Mouse (Mus musculus) small intestine, adult 2 months (tissue): ENCODE data around the gene Cwc22. TPM values are rescaled to one million over a fixed set of nuclear protein-coding genes. Genes with fewer than 3 reads are reported as not detected.

Experiments used
- H3K27ac ChIP-seq: fragments of 200-500 bp; 2 replicates; pipeline ENCODE4 v1.5.1; 2012; ENCODE audit warnings: low read depth, low read length, control low read depth, inconsistent platforms; ENCODE audit not compliant: insufficient read depth
- H3K27me3 ChIP-seq: fragments of 200-500 bp; 2 replicates; pipeline ENCODE4 v1.6.1; 2012; ENCODE audit warnings: mild to moderate bottlenecking, moderate library complexity, low read length, inconsistent platforms; ENCODE audit not compliant: control insufficient read depth, insufficient read depth
- H3K36me3 ChIP-seq: fragments of 200-500 bp; 2 replicates; pipeline ENCODE4 v1.6.1; 2012; ENCODE audit warnings: mild to moderate bottlenecking, low read length, control low read depth, inconsistent platforms; ENCODE audit not compliant: control insufficient read depth, insufficient read depth
- H3K4me1 ChIP-seq: fragments of 200-500 bp; 2 replicates; pipeline ENCODE4 v1.6.1; 2012; ENCODE audit warnings: low read length, inconsistent platforms, mixed read lengths; ENCODE audit not compliant: control insufficient read depth, insufficient read depth, insufficient read length
- H3K4me3 ChIP-seq: fragments of 200-500 bp; 2 replicates; pipeline ENCODE4 v1.5.1; 2012; ENCODE audit warnings: low read depth, mild to moderate bottlenecking, control low read depth, inconsistent platforms, low read length, moderate library complexity
- CTCF ChIP-seq: fragments of 200-500 bp; IDR thresholded peaks from 2 replicates; pipeline ENCODE4 v1.5.1; 2012; ENCODE audit warnings: low read depth, mild to moderate bottlenecking, control low read depth, inconsistent platforms, low read length, moderate library complexity, mixed read lengths; ENCODE audit not compliant: insufficient replicate concordance, insufficient read length; ENCODE audit errors: extremely low read depth
- POLR2A ChIP-seq: fragments of 200-500 bp; IDR thresholded peaks from 2 replicates; pipeline ENCODE4 v1.6.1; 2012; ENCODE audit warnings: low read depth, mild to moderate bottlenecking, control low read depth, inconsistent platforms, low read length, moderate library complexity
- WGBS: fragments of 180-500 bp; shearing (Covaris S2); methylation state at CpG from one replicate; pipeline ENCODE4 v1.1.7; 2018; 5-methylcytosine and 5-hydroxymethylcytosine counted together
- polyA plus RNA-seq: library from polyadenylated mRNA; depleted of rRNA; stranded (reverse); fragments of >200 nt; gene quantifications from 2 replicates; pipeline ENCODE4 v1.2.3, GENCODE M21; 2012

Cwc22 gene
- polyA plus RNA-seq, 1 experiment, result 0.91 TPM

- 95% methylated on average over 6 of the region's 6 CpGs for WGBS
- Histone ChIP-seq H3K27me3 (no peaks in the 10 kb centered on the region), H3K4me3 (no peak overlapping the region), H3K27ac (no peak overlapping the region), H3K4me1 (no peaks in the 10 kb centered on the region), H3K36me3 (peaks cover 9% of the 10 kb centered on the region)
- no peak for TF ChIP-seq POLR2A
- TF ChIP-seq CTCF, result no peak
Measured at GRCm38 (mm10) chr2:77889949-77890348, 56.2 kb downstream of the Cwc22 start.

GRCm38 (mm10) chr2:77889401-77889800 lies 56.8 kb downstream of the Cwc22 start:
- peaks cover 6% of the 10 kb centered on the region for H3K36me3 ChIP-seq
- 85% methylated on average over 5 of the region's 5 CpGs for WGBS

GRCm38 (mm10) chr2:77888826-77889225 lies 57.3 kb downstream of the Cwc22 start:
- H3K4me1 ChIP-seq, result no peaks in the 10 kb centered on the region
- TF ChIP-seq CTCF, result no peak

More at GRCm38 (mm10) chr2:77889401-77889800, 56.8 kb downstream of the Cwc22 start:
- no peaks in the 10 kb centered on the region for H3K4me1 ChIP-seq
- H3K4me3 ChIP-seq, result no peak overlapping the region
- H3K27ac ChIP-seq, result no peak overlapping the region
- TF ChIP-seq POLR2A (no peak), CTCF (no peak)
- no peaks in the 10 kb centered on the region for H3K27me3 ChIP-seq

GRCm38 (mm10) chr2:77888056-77888455 lies 58.1 kb downstream of the Cwc22 start:
- Histone ChIP-seq H3K27me3 (no peaks in the 10 kb centered on the region), H3K4me3 (no peak overlapping the region), H3K4me1 (no peaks in the 10 kb centered on the region), H3K27ac (no peak overlapping the region), H3K36me3 (no peaks in the 10 kb centered on the region)
- WGBS, result 87% methylated on average over 6 of the region's 6 CpGs
- TF ChIP-seq CTCF, result no peak

More at GRCm38 (mm10) chr2:77888826-77889225, 57.3 kb downstream of the Cwc22 start:
- Histone ChIP-seq H3K4me3 (no peak overlapping the region), H3K27me3 (no peaks in the 10 kb centered on the region), H3K27ac (no peak overlapping the region), H3K36me3 (peaks cover 4% of the 10 kb centered on the region)
- WGBS, result 78% methylated on average over 2 of the region's 2 CpGs

- Histone ChIP-seq H3K36me3 (no peaks in the 10 kb centered on the region), H3K27me3 (no peaks in the 10 kb centered on the region), H3K4me1 (no peaks in the 10 kb centered on the region), H3K27ac (no peak overlapping the region), H3K4me3 (no peak overlapping the region)
- WGBS, result 88% methylated on average over 4 of the region's 4 CpGs
- TF ChIP-seq POLR2A (no peak), CTCF (no peak)
Measured at GRCm38 (mm10) chr2:77887166-77887565, 59.0 kb downstream of the Cwc22 start.

GRCm38 (mm10) chr2:77885491-77886130 lies 60.6 kb downstream of the Cwc22 start:
- WGBS, result 83% methylated on average over 10 of the region's 10 CpGs
- H3K4me3 ChIP-seq, result no peak overlapping the region
- no peaks in the 10 kb centered on the region for H3K36me3 ChIP-seq
- H3K27me3 ChIP-seq, result no peaks in the 10 kb centered on the region
- H3K27ac ChIP-seq, result no peak overlapping the region
- TF ChIP-seq POLR2A (no peak), CTCF (no peak)
- H3K4me1 ChIP-seq, result no peaks in the 10 kb centered on the region

GRCm38 (mm10) chr2:77885036-77885435 lies 61.1 kb downstream of the Cwc22 start:
- no peaks in the 10 kb centered on the region for H3K27me3 ChIP-seq
- H3K36me3 ChIP-seq, result no peaks in the 10 kb centered on the region
- no peaks in the 10 kb centered on the region for H3K4me1 ChIP-seq
- H3K4me3 ChIP-seq, result no peak overlapping the region
- 92% methylated on average over 6 of the region's 6 CpGs for WGBS
- TF ChIP-seq CTCF, result no peak
- TF ChIP-seq POLR2A, result no peak
- no peak overlapping the region for H3K27ac ChIP-seq

GRCm38 (mm10) chr2:77884491-77884890 lies 61.7 kb downstream of the Cwc22 start:
- Histone ChIP-seq H3K4me1 (no peaks in the 10 kb centered on the region), H3K4me3 (no peak overlapping the region), H3K27ac (no peak overlapping the region), H3K36me3 (no peaks in the 10 kb centered on the region), H3K27me3 (no peaks in the 10 kb centered on the region)
- 86% methylated on average over 3 of the region's 3 CpGs for WGBS
- TF ChIP-seq CTCF (no peak), POLR2A (no peak)
